8 mouse cellular contexts compared by ENCODE assay signal in genomic region chr13:3665308-3665723, GRCm38 (mm10). TPM values are rescaled to one million over a fixed set of nuclear protein-coding genes. Genes with fewer than 3 reads are reported as not detected.
DNase-seq lines count a peak whose midpoint lies in the region; ATAC-seq and TF ChIP-seq lines count a peak whose summit lies in the region.

No protein-coding gene starts in this region.

- peak; percentile 78 for ATAC-seq in erythroblast, adult 5-6 weeks (replicated peaks; ENCODE audit: low FRiP score, poor library complexity, severe bottlenecking)
- ATAC-seq in heart, embryonic 12.5 days (ENCODE audit: insufficient number of reproducible peaks, low FRiP score), result peak; percentile 60; the same call in 1 of the 2 replicates
- peak; percentile 91 for ATAC-seq in kidney, embryonic 15.5 days (replicated peaks; ENCODE audit: low FRiP score)

- peak; percentile 67 for DNase-seq in brain, adult 2 months (ENCODE audit: low read depth, low spot score)
- peak; percentile 61 for DNase-seq in liver
- DNase-seq in monocyte, adult 2 months (ENCODE audit: low read depth in 1 of 2, low spot score in 2 of 2), result peak; percentile 7 to 51
- DNase-seq in spleen, postnatal 10 days (ENCODE audit: low spot score in 2 of 2), result peak; percentile 48 to 74

- H3ac ChIP-seq in C2C12 (ENCODE audit: control insufficient read depth, insufficient read length, low read depth), result no peak overlapping the region

- no peaks in the 10 kb centered on the region for H3K9me3 ChIP-seq in heart, embryonic 12.5 days (replicated peaks)
- H3K9me3 ChIP-seq in kidney, embryonic 15.5 days (replicated peaks), result no peaks in the 10 kb centered on the region

- no peaks in the 10 kb centered on the region for H3K27me3 ChIP-seq in C2C12 (ENCODE audit: control insufficient read depth, insufficient read depth, insufficient read length)
- H3K27me3 ChIP-seq in heart, embryonic 12.5 days (replicated peaks), result no peaks in the 10 kb centered on the region
- H3K27me3 ChIP-seq in kidney, embryonic 15.5 days, result no peaks in the 10 kb centered on the region

- H3K4me2 ChIP-seq in heart, embryonic 12.5 days, result peak overlapping the region; percentile 42
- H3K4me2 ChIP-seq in kidney, embryonic 15.5 days, result peak overlapping the region; percentile 47

- no peak overlapping the region for H3K4me3 ChIP-seq in C2C12 (ENCODE audit: insufficient read depth, poor library complexity, severe bottlenecking)
- H3K4me3 ChIP-seq in heart, embryonic 12.5 days, result no peak overlapping the region
- no peak overlapping the region for H3K4me3 ChIP-seq in kidney, embryonic 15.5 days (replicated peaks)

- no peak overlapping the region for H3K27ac ChIP-seq in heart, embryonic 12.5 days (ENCODE audit: poor library complexity, severe bottlenecking)
- H3K27ac ChIP-seq in kidney, embryonic 15.5 days, result no peak overlapping the region

- TF ChIP-seq CTCF in C2C12 (IDR thresholded peaks at IDR 0.05; ENCODE audit: control insufficient read depth, insufficient read depth, insufficient read length), result peak; percentile 76

- WGBS in heart, embryonic 12.5 days, result 12% methylated on average over 5 of the region's 5 CpGs
- WGBS in kidney, embryonic 15.5 days, result 14% methylated on average over 5 of the region's 5 CpGs

- no peak overlapping the region for H3K9ac ChIP-seq in heart, embryonic 12.5 days
- no peak overlapping the region for H3K9ac ChIP-seq in kidney, embryonic 15.5 days

- H3K79me2 ChIP-seq in C2C12 (ENCODE audit: control insufficient read depth, insufficient read depth), result no peaks in the 10 kb centered on the region

- no peaks in the 10 kb centered on the region for H3K36me3 ChIP-seq in C2C12 (ENCODE audit: control insufficient read depth, insufficient read depth)
- no peaks in the 10 kb centered on the region for H3K36me3 ChIP-seq in heart, embryonic 12.5 days
- H3K36me3 ChIP-seq in kidney, embryonic 15.5 days, result no peaks in the 10 kb centered on the region

- H3K4me1 ChIP-seq in heart, embryonic 12.5 days (replicated peaks), result no peaks in the 10 kb centered on the region; the same call in 1 of the 2 replicates
- no peaks in the 10 kb centered on the region for H3K4me1 ChIP-seq in kidney, embryonic 15.5 days

- H3K79me3 ChIP-seq in C2C12 (ENCODE audit: low read depth), result no peaks in the 10 kb centered on the region

TF ChIP-seq in C2C12, 6 proteins besides CTCF, POLR2A, EP300 and RAD21:
- TF ChIP-seq CEBPB (IDR thresholded peaks at IDR 0.05; ENCODE audit: low read depth) (no peak), MAX (IDR thresholded peaks at IDR 0.05) (peak; percentile 45)

RNA-seq across cellular contexts. Expression of gene Asb13, which starts 31.5 kb away (rescaled TPM):
- 1.8 TPM for polyA plus RNA-seq in C2C12 (2012; fragmentation: generic; extraction: Trizol)
- 0.42 and 2.5 TPM in 2 replicates for total RNA-seq in erythroblast, adult 5-6 weeks (2015; ENCODE audit: low replicate concordance)
- 2.6 TPM in 1 of 2 replicates, not detected in the other for total RNA-seq in erythroblast, adult 5-6 weeks (2017; ENCODE audit: low replicate concordance)
- polyA plus RNA-seq in heart, embryonic 12.5 days (2016; fragmentation: Nextera tagmentation; extraction: Ambion mirVana), result 4.6 and 4.8 TPM in 2 replicates
- 14.4 and 15.0 TPM in 2 replicates for polyA plus RNA-seq in kidney, embryonic 15.5 days (2015; fragmentation: Nextera tagmentation; extraction: Ambion mirVana)

RNA-seq across cellular contexts. Expression of gene Fam208b, which starts 54.4 kb away (rescaled TPM):
- polyA plus RNA-seq in C2C12 (2012; fragmentation: generic; extraction: Trizol), result 3.7 TPM
- total RNA-seq in erythroblast, adult 5-6 weeks (2015; ENCODE audit: low replicate concordance), result 12.7 and 34.0 TPM in 2 replicates
- 9.8 and 13.7 TPM in 2 replicates for total RNA-seq in erythroblast, adult 5-6 weeks (2017; ENCODE audit: low replicate concordance)
- 15.3 and 16.2 TPM in 2 replicates for polyA plus RNA-seq in heart, embryonic 12.5 days (2016; fragmentation: Nextera tagmentation; extraction: Ambion mirVana)
- polyA plus RNA-seq in kidney, embryonic 15.5 days (2015; fragmentation: Nextera tagmentation; extraction: Ambion mirVana), result 14.0 and 16.7 TPM in 2 replicates
